In the genomic region with DNA sequence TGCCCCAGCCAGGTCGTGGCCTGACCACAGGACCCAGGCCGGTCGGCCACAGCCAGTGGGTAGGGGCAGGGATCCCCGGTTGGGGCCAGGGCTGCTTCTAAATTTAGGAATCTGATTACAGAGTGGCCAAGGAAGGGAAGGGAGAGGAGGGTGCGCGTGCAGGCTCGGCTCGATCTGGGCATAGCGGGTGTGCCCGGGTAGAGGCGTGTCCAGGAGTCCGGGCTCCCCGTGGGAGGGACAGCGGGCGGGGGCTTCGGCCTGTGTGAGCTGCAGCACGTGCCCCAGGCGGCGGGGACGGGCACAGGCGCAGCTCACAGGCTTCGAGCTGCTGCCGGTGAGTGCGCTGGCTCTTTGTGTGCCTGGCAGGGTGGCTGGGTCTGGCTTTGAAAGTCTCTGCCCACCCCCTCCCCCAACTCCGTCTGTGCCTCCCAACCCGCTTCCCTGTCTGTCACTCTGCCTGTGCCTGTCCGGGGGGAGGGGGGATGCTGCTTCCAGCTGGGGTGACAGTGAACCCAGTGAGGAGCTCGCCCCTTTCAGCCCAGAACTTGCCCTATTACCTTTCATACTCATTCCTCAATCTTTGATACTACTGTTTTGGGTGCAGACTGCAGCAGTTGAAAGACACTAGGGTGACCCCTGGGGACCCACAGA, we compare ENCODE assay signal across 8 mouse cellular contexts. TPM values are rescaled to one million over a fixed set of nuclear protein-coding genes. Genes with fewer than 3 reads are reported as not detected.
DNase-seq lines count a peak whose midpoint lies in the region; ATAC-seq and TF ChIP-seq lines count a peak whose summit lies in the region.

A gene (plus strand): TSS at position 235 of the 651 bp plus-strand sequence.

- H3K4me3 ChIP-seq in CH12.LX (replicated peaks in 1 of 3; ENCODE audit: low read depth in 2 of 3, low read length in 2 of 3, poor library complexity in 1 of 3): peak within 1 kb of the TSS; percentile 61 to 79 (median 73)
- H3K4me3 ChIP-seq in forebrain, embryonic 11.5 days (ENCODE audit: low read depth, low read length): peak within 1 kb of the TSS; percentile 97
- H3K4me3 ChIP-seq in heart, postnatal 0 days (ENCODE audit: low read depth, low read length): peak within 1 kb of the TSS; percentile 69
- H3K4me3 ChIP-seq in lung, embryonic 14.5 days (ENCODE audit: low read depth, low read length): peak within 1 kb of the TSS; percentile 81
- peak within 1 kb of the TSS; percentile 83 for H3K4me3 ChIP-seq in olfactory bulb, adult 2 months (ENCODE audit: insufficient read depth, low read depth, low read length)

- dilution Hi-C loops in CH12.LX (cut with MboI; ENCODE audit: extremely low pct_ligation_motif_present, extremely low pct_unique_long_range_greater_than_20kb, low sequenced_read_pairs): no loop called here

- TF ChIP-seq CTCF in CH12.LX (conservative IDR thresholded peaks at IDR 0.05 in 1 of 2, IDR thresholded peaks at IDR 0.05 in 1 of 2; ENCODE audit: low read depth in 2 of 2, low read length in 2 of 2): no peak
- TF ChIP-seq CTCF in heart, postnatal 0 days (IDR thresholded peaks at IDR 0.05; ENCODE audit: low read depth): no peak
- TF ChIP-seq CTCF in lung, embryonic 14.5 days (IDR thresholded peaks at IDR 0.05; ENCODE audit: low read depth): no peak
- no peak for TF ChIP-seq CTCF in olfactory bulb, adult 2 months (IDR thresholded peaks at IDR 0.05; ENCODE audit: insufficient read depth, low read depth, low read length)

- peaks cover 14 to 50% of the 10 kb centered on the region in 2 experiments for H3K4me1 ChIP-seq in CH12.LX (ENCODE audit: control insufficient read depth in 1 of 2, insufficient read depth in 2 of 2)
- H3K4me1 ChIP-seq in forebrain, embryonic 11.5 days (replicated peaks; ENCODE audit: control insufficient read depth, insufficient read depth, low read length): peaks cover 49% of the 10 kb centered on the region
- H3K4me1 ChIP-seq in heart, postnatal 0 days (ENCODE audit: control insufficient read depth, insufficient read depth): peaks cover 42% of the 10 kb centered on the region
- peaks cover 38% of the 10 kb centered on the region for H3K4me1 ChIP-seq in lung, embryonic 14.5 days (ENCODE audit: insufficient read depth)
- peaks cover 51% of the 10 kb centered on the region for H3K4me1 ChIP-seq in olfactory bulb, adult 2 months (ENCODE audit: control insufficient read depth, insufficient read depth, low read length)

- peak within 1 kb of the TSS; percentile 39; the same call in 1 of the 2 replicates for H3K27ac ChIP-seq in CH12.LX (ENCODE audit: insufficient read depth, low read depth)
- H3K27ac ChIP-seq in forebrain, embryonic 11.5 days (ENCODE audit: low read depth, low read length): peak within 1 kb of the TSS; percentile 99
- H3K27ac ChIP-seq in heart, postnatal 0 days (ENCODE audit: low read depth): peak within 1 kb of the TSS; percentile 93
- peak within 1 kb of the TSS; percentile 93 for H3K27ac ChIP-seq in lung, embryonic 14.5 days (ENCODE audit: low read depth)
- no peak within 1 kb of the TSS for H3K27ac ChIP-seq in olfactory bulb, adult 2 months (ENCODE audit: insufficient read depth, low read depth, low read length)

- H3K36me3 ChIP-seq in CH12.LX (replicated peaks in 1 of 2; ENCODE audit: control insufficient read depth in 1 of 2, insufficient read depth in 1 of 2, low read length in 1 of 2): peaks cover 4 to 22% of the 10 kb centered on the region in 2 experiments
- H3K36me3 ChIP-seq in forebrain, embryonic 11.5 days (ENCODE audit: control insufficient read depth, insufficient read depth, low read length): peaks cover 14% of the 10 kb centered on the region
- peaks cover 18% of the 10 kb centered on the region for H3K36me3 ChIP-seq in heart, postnatal 0 days (replicated peaks; ENCODE audit: control insufficient read depth, insufficient read depth, low read length)
- peaks cover 18% of the 10 kb centered on the region for H3K36me3 ChIP-seq in lung, embryonic 14.5 days (ENCODE audit: insufficient read depth)

- no peak for TF ChIP-seq POLR2A in CH12.LX (IDR thresholded peaks at IDR 0.05; ENCODE audit: low read depth, low read length)
- TF ChIP-seq POLR2A in olfactory bulb, adult 2 months (IDR thresholded peaks at IDR 0.05; ENCODE audit: insufficient read depth, low read depth, low read length): no peak

- peak within 1 kb of the TSS; percentile 80 for H3K4me2 ChIP-seq in CH12.LX (ENCODE audit: insufficient read depth, low read depth, poor library complexity, severe bottlenecking)
- H3K4me2 ChIP-seq in forebrain, embryonic 11.5 days (ENCODE audit: low read depth, low read length, severe bottlenecking): peak within 1 kb of the TSS; percentile 80
- H3K4me2 ChIP-seq in heart, postnatal 0 days (ENCODE audit: low read depth, low read length): peak within 1 kb of the TSS; percentile 95
- peak within 1 kb of the TSS; percentile 89 for H3K4me2 ChIP-seq in lung, embryonic 14.5 days

- H3K79me2 ChIP-seq in CH12.LX (replicated peaks; ENCODE audit: control insufficient read depth, extremely low read depth, insufficient read depth, poor library complexity, severe bottlenecking): no peaks in the 10 kb centered on the region

- peak within 1 kb of the TSS; percentile 30 for H3K9ac ChIP-seq in CH12.LX (ENCODE audit: insufficient read depth, low read depth)
- H3K9ac ChIP-seq in forebrain, embryonic 11.5 days (ENCODE audit: low read length): peak within 1 kb of the TSS; percentile 99
- H3K9ac ChIP-seq in heart, postnatal 0 days (replicated peaks; ENCODE audit: low read depth, low read length): peak within 1 kb of the TSS; percentile 64
- H3K9ac ChIP-seq in lung, embryonic 14.5 days: peak within 1 kb of the TSS; percentile 81

- peak; percentile 70 for ATAC-seq in forebrain, embryonic 11.5 days (replicated peaks; ENCODE audit: low FRiP score)
- peak; percentile 76 for ATAC-seq in heart, postnatal 0 days (ENCODE audit: insufficient read depth, low read depth)
- peak; percentile 22 for ATAC-seq in lung, embryonic 14.5 days (ENCODE audit: insufficient read depth)
- no peak for ATAC-seq in monocyte, adult 5-6 weeks (replicated peaks; ENCODE audit: insufficient number of reproducible peaks, low FRiP score, low TSS enrichment, poor library complexity, severe bottlenecking)

- no peak for TF ChIP-seq EP300 in CH12.LX (IDR thresholded peaks at IDR 0.05; ENCODE audit: low read length)
- TF ChIP-seq EP300 in heart, postnatal 0 days (IDR thresholded peaks at IDR 0.05; ENCODE audit: low read depth): peak; percentile 26; the same call in 1 of the 2 replicates

- no peaks in the 10 kb centered on the region for H3K27me3 ChIP-seq in CH12.LX (replicated peaks)
- no peaks in the 10 kb centered on the region for H3K27me3 ChIP-seq in forebrain, embryonic 11.5 days (ENCODE audit: control insufficient read depth, insufficient read depth, low read length)
- no peaks in the 10 kb centered on the region for H3K27me3 ChIP-seq in heart, postnatal 0 days (ENCODE audit: control insufficient read depth, insufficient read depth, low read length)
- H3K27me3 ChIP-seq in lung, embryonic 14.5 days (ENCODE audit: insufficient read depth, low read length): no peaks in the 10 kb centered on the region

- no peak for TF ChIP-seq RAD21 in CH12.LX (IDR thresholded peaks at IDR 0.05; ENCODE audit: low read depth, low read length)

- in situ Hi-C loops in CH12.LX (cut with MboI; ENCODE audit: low pct_ligation_motif_present, low pct_unique_long_range_greater_than_20kb, low sequenced_read_pairs): loop anchor here (5.0 kb wide), 1 partner anchor 80 kb away; no protein-coding TSS in a partner anchor

- peaks cover 6% of the 10 kb centered on the region for H3K9me3 ChIP-seq in CH12.LX (replicated peaks; ENCODE audit: low read length)
- H3K9me3 ChIP-seq in forebrain, embryonic 11.5 days (ENCODE audit: control insufficient read depth, low read length): peaks cover under 1% of the 10 kb centered on the region; the same call in 1 of the 2 replicates
- no peaks in the 10 kb centered on the region for H3K9me3 ChIP-seq in heart, postnatal 0 days (replicated peaks; ENCODE audit: control insufficient read depth, low read length)
- H3K9me3 ChIP-seq in lung, embryonic 14.5 days (ENCODE audit: low read depth, low read length): peaks cover 4% of the 10 kb centered on the region; the same call in 1 of the 2 replicates

- no peak for DNase-seq in CH12.LX (ENCODE audit: extremely low read depth)
- DNase-seq in adrenal gland, adult 2 months: peak; percentile 89
- peak; percentile 96 for DNase-seq in forebrain, embryonic 11.5 days (ENCODE audit: low spot score)
- DNase-seq in heart, postnatal 0 days (ENCODE audit: low spot score): peak; percentile 88
- peak; percentile 66 to 89 for DNase-seq in kidney, postnatal 25 days
- peak; percentile 75 for DNase-seq in lung, embryonic 14.5 days

- WGBS in forebrain, embryonic 11.5 days: under 1% methylated on average over 28 of the region's 28 CpGs
- 5% methylated on average over 26 of the region's 28 CpGs for WGBS in heart, postnatal 0 days
- 3% methylated on average over 28 of the region's 28 CpGs for whole genome bisulfite sequencing in lung, embryonic 14.5 days
- WGBS in olfactory bulb, adult 2 months: 8% methylated on average over 28 of the region's 28 CpGs

TF ChIP-seq in CH12.LX, 34 proteins besides CTCF, POLR2A, EP300 and RAD21 (continues in another document):
- no peak for TF ChIP-seq MAX (IDR thresholded peaks at IDR 0.05; ENCODE audit: low read length)
- no peak for TF ChIP-seq ZC3H11A (IDR thresholded peaks at IDR 0.05; ENCODE audit: low read depth, low read length)
- no peak for TF ChIP-seq HCFC1 (IDR thresholded peaks at IDR 0.05; ENCODE audit: low read depth, low read length)
- no peak for TF ChIP-seq TCF12 (IDR thresholded peaks at IDR 0.05; ENCODE audit: low read depth, low read length)
- TF ChIP-seq E2F4 (IDR thresholded peaks at IDR 0.05; ENCODE audit: insufficient replicate concordance, low read depth, low read length): no peak
- TF ChIP-seq GABPA (IDR thresholded peaks at IDR 0.05; ENCODE audit: insufficient replicate concordance, low read depth, low read length): no peak
- no peak for TF ChIP-seq IRF4 (IDR thresholded peaks at IDR 0.05; ENCODE audit: low read depth, low read length)
- no peak for TF ChIP-seq TBP (conservative IDR thresholded peaks at IDR 0.05; ENCODE audit: low read depth, low read length)
- TF ChIP-seq PAX5 (IDR thresholded peaks at IDR 0.05; ENCODE audit: low read length): no peak

RNA-seq across cellular contexts. Expression of the gene that starts here (rescaled TPM):
- 12.0 and 13.3 TPM in 2 replicates for total RNA-seq in CH12.LX (2012; rRNA removed)
- 9.2 and 10.3 TPM in 2 replicates for total RNA-seq in CH12.LX (2014; rRNA removed)
- polyA plus RNA-seq in CH12.LX (2012; ENCODE audit: insufficient read length, low read depth): 22.8 and 28.2 TPM in 2 replicates
- 1 to 10 TPM; 1.9 to 6.3 TPM for total RNA-seq in adrenal gland, adult 2 months (2021)
- polyA plus RNA-seq in adrenal gland, adult 2 months (2012; rRNA removed): 4.7 and 7.4 TPM in 2 replicates
- polyA plus RNA-seq in forebrain, embryonic 11.5 days (2014; fragmentation: Nextera tagmentation; extraction: Ambion mirVana): 62.8 and 72.4 TPM in 2 replicates
- 18.5 and 40.0 TPM in 2 replicates for total RNA-seq in heart, postnatal 0 days (2014; rRNA removed; ENCODE audit: low replicate concordance)
- 8.5 and 9.7 TPM in 2 replicates for polyA plus RNA-seq in heart, postnatal 0 days (2015; fragmentation: Nextera tagmentation; extraction: Ambion mirVana)
- polyA plus RNA-seq in lung, embryonic 14.5 days (2014; fragmentation: Nextera tagmentation; extraction: Ambion mirVana): 6.0 and 7.9 TPM in 2 replicates
- not detected in 2 replicates for polyA plus RNA-seq in olfactory bulb, adult 2 months (2012; ENCODE audit: insufficient read depth, insufficient read length, low replicate concordance, missing spikeins)
- total RNA-seq in monocyte, adult 5-6 weeks (2017): not detected in 3 replicates

Comparison
In these comparisons a context has a peak if more than half of its experiments do, and no peak if none do; other contexts are left out.
1. H3K9ac ChIP-seq: peak in every context shown above with its lines; median percentile 99 in forebrain, embryonic 11.5 days; 81 in lung, embryonic 14.5 days; 64 in heart, postnatal 0 days; 30 in CH12.LX.